Mouse (Mus musculus) liver, embryonic 15.5 days (tissue): Measurements from ENCODE around the gene Zfp800. TPM values are rescaled to one million over a fixed set of nuclear protein-coding genes. Genes with fewer than 3 reads are reported as not detected.

Experiments used
- ATAC-seq: fragments of 200-750 bp; cut with Nextera tagmentation; 2 replicates; pipeline ENCODE4 v1.8.0; 2017; ENCODE audit warnings: moderate number of reproducible peaks, mild to moderate bottlenecking, moderate library complexity; ENCODE audit not compliant: insufficient read depth
- H3K27ac ChIP-seq: fragments of 300-500 bp; sonication (generic); replicated peaks from 2 replicates; pipeline ENCODE4 v1.5.1; 2015; ENCODE audit warnings: mild to moderate bottlenecking, inconsistent platforms
- H3K27me3 ChIP-seq: fragments of 300-500 bp; sonication (generic); 2 replicates; pipeline ENCODE4 v1.6.1; 2015; ENCODE audit warnings: mild to moderate bottlenecking, inconsistent platforms
- H3K36me3 ChIP-seq: fragments of 300-500 bp; sonication (generic); replicated peaks from 2 replicates; pipeline ENCODE4 v1.6.1; 2015; ENCODE audit warnings: moderate library complexity, mild to moderate bottlenecking, inconsistent platforms
- H3K4me1 ChIP-seq: fragments of 300-500 bp; sonication (generic); replicated peaks from 2 replicates; pipeline ENCODE4 v1.6.1; 2015; ENCODE audit warnings: inconsistent platforms
- H3K4me2 ChIP-seq: fragments of 300-500 bp; sonication (generic); 2 replicates; pipeline ENCODE4 v1.6.1; 2015; ENCODE audit warnings: moderate library complexity, mild to moderate bottlenecking, inconsistent platforms
- H3K4me3 ChIP-seq: fragments of 300-500 bp; sonication (generic); replicated peaks from 2 replicates; pipeline ENCODE4 v1.5.1; 2015; ENCODE audit warnings: mild to moderate bottlenecking, inconsistent platforms
- H3K9ac ChIP-seq: fragments of 300-500 bp; sonication (generic); 2 replicates; pipeline ENCODE4 v1.6.1; 2015; ENCODE audit warnings: moderate library complexity, mild to moderate bottlenecking, inconsistent platforms
- H3K9me3 ChIP-seq: fragments of 300-500 bp; sonication (generic); replicated peaks from 2 replicates; pipeline ENCODE4 v1.6.1; 2016; ENCODE audit warnings: inconsistent platforms
- WGBS: fragments of 180-500 bp; shearing (Covaris S2); methylation state at CpG from one replicate; pipeline ENCODE4 v1.1.7; 2015; ENCODE audit warnings: mixed read lengths; ENCODE audit not compliant: insufficient replicate concordance; 5-methylcytosine and 5-hydroxymethylcytosine counted together
- polyA plus RNA-seq: library from polyadenylated mRNA; unstranded; fragments of >200 nt; fragmentation: Nextera tagmentation; extraction: Ambion mirVana; gene quantifications from 2 replicates; pipeline ENCODE4 v1.2.1, GENCODE M21; 2015

Gene Zfp800
- polyA plus RNA-seq, 1 experiment from 2014 or later, result 25.6 TPM

DNA sequence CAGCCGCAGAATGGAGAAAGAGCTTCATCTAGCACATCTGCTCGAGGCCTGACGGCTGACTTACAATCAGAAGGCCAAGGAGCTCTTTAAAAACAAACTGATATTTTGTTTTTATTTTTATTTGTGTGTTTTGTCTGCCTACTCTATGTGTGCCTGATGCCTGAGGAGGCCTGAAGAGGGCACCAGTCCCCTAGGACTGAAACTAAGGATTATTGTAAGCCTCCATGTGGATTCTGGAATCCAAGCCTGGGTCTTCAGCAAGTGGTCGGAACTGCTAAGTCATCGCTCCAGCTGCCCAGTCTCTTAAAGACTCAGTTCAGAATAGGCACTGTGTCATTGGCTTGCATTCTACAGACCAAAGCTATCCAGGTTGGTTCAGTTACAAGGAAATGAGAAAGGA lies 58.4 kb downstream of the Zfp800 start:
- no peak for ATAC-seq

DNA sequence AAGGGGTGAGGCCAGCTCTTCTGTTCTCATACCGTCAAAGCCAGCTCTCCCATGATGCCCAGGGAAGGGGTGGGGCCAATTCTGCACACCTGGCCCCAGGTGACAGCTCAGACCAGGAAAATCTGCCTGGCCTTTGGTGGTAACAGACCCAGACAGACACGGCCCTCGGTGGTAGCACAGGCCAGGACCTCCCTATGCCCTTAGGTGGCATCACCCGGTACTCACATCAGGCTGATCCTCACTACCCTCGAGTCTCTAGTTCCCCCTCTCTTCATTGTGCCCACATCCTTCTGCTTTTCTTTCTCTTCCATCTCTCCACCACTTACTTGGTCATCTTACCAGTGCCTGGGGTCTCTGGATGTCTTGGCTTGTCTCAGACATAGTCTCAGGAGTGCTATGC lies 64.1 kb downstream of the Zfp800 start:
- no peak for ATAC-seq
- H3K4me1 ChIP-seq, result no peaks in the 10 kb centered on the region
- no peaks in the 10 kb centered on the region for H3K27me3 ChIP-seq
- no peaks in the 10 kb centered on the region for H3K36me3 ChIP-seq
- no peak overlapping the region for H3K4me2 ChIP-seq
- no peak overlapping the region for H3K27ac ChIP-seq
- WGBS, result 57% methylated on average over 5 of the region's 5 CpGs
- H3K4me3 ChIP-seq, result no peak overlapping the region
- H3K9me3 ChIP-seq, result no peaks in the 10 kb centered on the region
- no peak overlapping the region for H3K9ac ChIP-seq

More for the DNA sequence above, 58.4 kb downstream of the Zfp800 start:
- 74% methylated on average over 5 of the region's 5 CpGs for WGBS
- no peak overlapping the region for H3K4me3 ChIP-seq
- H3K27ac ChIP-seq, result no peak overlapping the region
- no peaks in the 10 kb centered on the region for H3K27me3 ChIP-seq
- no peak overlapping the region for H3K4me2 ChIP-seq
- H3K36me3 ChIP-seq, result no peaks in the 10 kb centered on the region
- H3K9ac ChIP-seq, result no peak overlapping the region
- no peaks in the 10 kb centered on the region for H3K4me1 ChIP-seq
- no peaks in the 10 kb centered on the region for H3K9me3 ChIP-seq

DNA sequence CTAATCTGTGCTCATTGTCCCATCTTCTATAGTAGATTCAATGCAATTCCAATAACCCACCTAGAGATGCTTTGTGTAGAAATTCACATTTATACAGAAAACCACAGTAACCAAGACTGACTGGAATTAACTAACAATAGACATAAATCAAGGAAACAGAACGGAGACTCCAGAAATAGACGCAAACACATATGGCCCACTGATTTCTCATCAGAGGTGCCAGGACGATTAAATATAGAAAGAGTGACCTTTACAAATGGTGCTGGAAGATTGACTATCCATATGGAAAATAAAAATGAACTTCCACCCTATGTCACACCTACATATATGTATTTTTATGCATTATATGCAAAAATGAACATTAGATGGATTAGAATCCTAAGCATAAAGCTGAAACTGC lies 65.3 kb downstream of the Zfp800 start:
- H3K9ac ChIP-seq, result no peak overlapping the region

DNA sequence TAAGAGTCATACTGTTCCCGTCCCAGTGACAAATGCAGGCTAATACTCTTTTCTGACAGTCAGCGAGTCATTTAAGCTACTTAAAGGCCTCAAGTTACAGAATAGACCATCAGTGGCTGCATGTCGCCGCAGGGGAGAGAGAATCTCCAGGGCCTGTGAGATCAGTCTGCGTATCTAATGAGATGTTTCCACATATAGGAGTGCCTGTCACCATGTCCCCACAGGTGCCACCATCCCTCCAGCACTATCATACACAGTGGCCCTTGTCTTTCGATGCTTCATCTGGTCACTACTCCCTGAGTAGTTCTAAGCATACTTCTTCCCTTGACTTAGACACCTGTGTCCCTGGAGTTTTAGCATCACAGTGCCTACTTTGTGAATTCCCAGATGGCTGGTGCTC lies 68.0 kb downstream of the Zfp800 start:
- Histone ChIP-seq H3K36me3 (no peaks in the 10 kb centered on the region), H3K4me2 (no peak overlapping the region), H3K9ac (no peak overlapping the region), H3K27ac (no peak overlapping the region), H3K4me1 (no peaks in the 10 kb centered on the region), H3K4me3 (no peak overlapping the region), H3K9me3 (no peaks in the 10 kb centered on the region), H3K27me3 (no peaks in the 10 kb centered on the region)
- WGBS, result 65% methylated on average over 6 of the region's 6 CpGs
- no peak for ATAC-seq

More for the DNA sequence above, 65.3 kb downstream of the Zfp800 start:
- Histone ChIP-seq H3K36me3 (no peaks in the 10 kb centered on the region), H3K4me1 (no peaks in the 10 kb centered on the region), H3K27me3 (no peaks in the 10 kb centered on the region), H3K27ac (no peak overlapping the region), H3K9me3 (no peaks in the 10 kb centered on the region), H3K4me3 (no peak overlapping the region), H3K4me2 (no peak overlapping the region)
- WGBS, result 66% methylated on average over 3 of the region's 3 CpGs
- ATAC-seq, result no peak

DNA sequence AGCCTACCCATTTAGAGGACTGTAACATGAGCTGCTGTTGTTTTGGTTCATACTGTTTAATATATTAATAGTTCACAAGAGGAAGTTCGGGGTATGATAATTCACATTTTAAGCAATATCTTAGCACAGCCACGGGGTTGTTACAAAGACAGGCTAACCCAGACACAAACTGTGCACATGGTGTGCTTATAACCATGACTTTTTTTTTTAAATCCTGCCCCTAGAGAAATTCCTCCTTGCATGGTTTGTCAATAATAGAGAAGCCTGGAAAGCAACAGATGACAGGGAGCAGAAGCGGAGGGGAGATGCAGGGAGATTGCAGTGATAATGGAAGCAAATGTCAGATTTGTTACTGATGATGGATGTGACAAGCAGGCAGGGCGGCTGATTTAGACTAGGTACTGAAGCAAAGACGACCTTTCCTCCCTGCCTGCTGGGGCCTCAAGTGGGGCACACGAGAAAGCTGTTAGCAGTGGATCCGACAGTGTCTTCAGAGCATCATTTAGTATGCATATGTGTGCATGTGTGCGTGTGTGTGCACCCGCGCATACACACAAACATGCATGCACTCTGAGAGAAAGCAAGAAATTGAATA lies 68.7 kb downstream of the Zfp800 start:
- WGBS, result 54% methylated on average over 10 of the region's 10 CpGs
- H3K27me3 ChIP-seq, result no peaks in the 10 kb centered on the region
- no peaks in the 10 kb centered on the region for H3K36me3 ChIP-seq
- H3K4me1 ChIP-seq, result no peaks in the 10 kb centered on the region
- no peak overlapping the region for H3K27ac ChIP-seq
- H3K4me3 ChIP-seq, result no peak overlapping the region
- no peak overlapping the region for H3K9ac ChIP-seq
- ATAC-seq, result no peak
- H3K4me2 ChIP-seq, result no peak overlapping the region
- no peaks in the 10 kb centered on the region for H3K9me3 ChIP-seq

DNA sequence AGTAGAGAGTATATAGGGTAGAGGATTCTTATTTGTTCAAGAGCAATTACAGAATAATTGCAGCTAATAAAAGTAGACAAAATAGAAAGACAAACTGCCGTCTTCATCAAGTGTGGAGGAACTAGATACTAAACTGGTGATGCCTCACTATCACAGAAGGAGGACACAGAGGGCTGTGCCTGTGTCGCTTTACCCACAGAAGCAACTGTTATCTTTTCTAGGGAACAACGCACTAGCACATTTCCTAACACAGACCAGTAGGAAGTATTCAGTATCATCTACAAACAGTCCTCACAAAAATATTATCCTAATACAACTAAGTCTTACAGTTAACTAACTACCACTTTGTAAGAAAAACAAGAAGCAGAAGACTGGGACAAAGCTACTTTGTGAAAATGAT lies 71.1 kb downstream of the Zfp800 start:
- Histone ChIP-seq H3K4me3 (no peak overlapping the region), H3K27me3 (no peaks in the 10 kb centered on the region), H3K4me2 (no peak overlapping the region), H3K36me3 (no peaks in the 10 kb centered on the region), H3K27ac (no peak overlapping the region), H3K4me1 (no peaks in the 10 kb centered on the region), H3K9me3 (no peaks in the 10 kb centered on the region), H3K9ac (no peak overlapping the region)
- no peak for ATAC-seq
- 36% methylated on average over 3 of the region's 3 CpGs for WGBS

DNA sequence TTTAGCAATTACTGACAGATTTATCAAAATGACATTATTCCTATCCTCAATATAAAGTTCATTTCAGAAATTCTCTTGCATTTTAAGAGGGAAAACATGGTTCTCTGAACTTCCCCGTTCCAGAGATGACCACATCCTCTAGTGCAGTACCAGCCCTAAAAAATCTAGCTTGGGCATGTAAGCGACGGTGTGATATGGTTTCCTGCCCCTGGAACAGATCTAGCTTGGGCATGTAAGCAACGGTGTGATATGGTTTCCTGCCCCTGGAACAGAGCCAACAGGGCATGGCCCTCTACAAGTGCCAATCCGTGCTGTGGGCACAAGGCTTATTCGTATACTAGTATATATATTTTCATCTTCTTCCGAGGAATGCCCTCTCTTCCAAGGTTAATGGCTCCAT lies 75.4 kb downstream of the Zfp800 start:
- no peak overlapping the region for H3K4me2 ChIP-seq
- H3K9me3 ChIP-seq, result no peaks in the 10 kb centered on the region
- H3K4me1 ChIP-seq, result no peaks in the 10 kb centered on the region
- no peaks in the 10 kb centered on the region for H3K36me3 ChIP-seq
- no peak overlapping the region for H3K9ac ChIP-seq
- H3K27me3 ChIP-seq, result no peaks in the 10 kb centered on the region
- ATAC-seq, result no peak
- 37% methylated on average over 7 of the region's 7 CpGs for WGBS
- H3K4me3 ChIP-seq, result no peak overlapping the region
- no peak overlapping the region for H3K27ac ChIP-seq

DNA sequence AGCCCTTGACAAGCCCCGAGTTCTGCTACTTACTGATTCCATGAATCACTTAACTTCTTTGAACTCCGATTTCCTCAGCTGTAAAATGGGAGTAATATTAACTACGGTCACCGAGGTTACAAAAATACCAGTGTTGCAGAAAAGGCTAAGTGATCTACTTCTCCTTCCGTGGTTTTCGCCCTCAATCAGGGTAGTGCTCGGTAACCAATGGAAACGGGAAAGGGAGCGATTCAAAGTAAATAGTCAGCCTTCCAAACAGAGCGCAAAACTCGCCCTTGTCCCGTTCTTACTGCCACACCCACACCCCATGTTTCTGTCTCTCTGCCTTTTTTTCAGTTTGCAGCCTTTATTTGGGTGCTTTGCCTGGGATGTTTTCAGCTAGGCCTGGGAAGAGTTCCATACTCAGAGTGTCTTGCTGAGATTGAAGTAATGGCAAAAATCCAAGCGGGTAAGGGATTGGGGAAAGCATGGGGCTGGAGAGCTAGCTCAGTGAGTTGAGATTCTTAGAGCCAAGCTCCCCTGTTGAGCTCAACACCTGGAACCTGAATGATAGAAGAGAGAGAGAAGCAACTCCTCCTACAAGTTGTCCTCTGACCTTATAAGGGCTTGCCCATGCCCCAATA lies 78.0 kb downstream of the Zfp800 start:
- no peaks in the 10 kb centered on the region for H3K27me3 ChIP-seq
- H3K4me3 ChIP-seq, result no peak overlapping the region
- H3K4me2 ChIP-seq, result no peak overlapping the region
- no peaks in the 10 kb centered on the region for H3K9me3 ChIP-seq
- no peak overlapping the region for H3K9ac ChIP-seq
- no peaks in the 10 kb centered on the region for H3K4me1 ChIP-seq
- H3K27ac ChIP-seq, result no peak overlapping the region
- no peak for ATAC-seq
- no peaks in the 10 kb centered on the region for H3K36me3 ChIP-seq
- WGBS, result 44% methylated on average over 13 of the region's 13 CpGs

DNA sequence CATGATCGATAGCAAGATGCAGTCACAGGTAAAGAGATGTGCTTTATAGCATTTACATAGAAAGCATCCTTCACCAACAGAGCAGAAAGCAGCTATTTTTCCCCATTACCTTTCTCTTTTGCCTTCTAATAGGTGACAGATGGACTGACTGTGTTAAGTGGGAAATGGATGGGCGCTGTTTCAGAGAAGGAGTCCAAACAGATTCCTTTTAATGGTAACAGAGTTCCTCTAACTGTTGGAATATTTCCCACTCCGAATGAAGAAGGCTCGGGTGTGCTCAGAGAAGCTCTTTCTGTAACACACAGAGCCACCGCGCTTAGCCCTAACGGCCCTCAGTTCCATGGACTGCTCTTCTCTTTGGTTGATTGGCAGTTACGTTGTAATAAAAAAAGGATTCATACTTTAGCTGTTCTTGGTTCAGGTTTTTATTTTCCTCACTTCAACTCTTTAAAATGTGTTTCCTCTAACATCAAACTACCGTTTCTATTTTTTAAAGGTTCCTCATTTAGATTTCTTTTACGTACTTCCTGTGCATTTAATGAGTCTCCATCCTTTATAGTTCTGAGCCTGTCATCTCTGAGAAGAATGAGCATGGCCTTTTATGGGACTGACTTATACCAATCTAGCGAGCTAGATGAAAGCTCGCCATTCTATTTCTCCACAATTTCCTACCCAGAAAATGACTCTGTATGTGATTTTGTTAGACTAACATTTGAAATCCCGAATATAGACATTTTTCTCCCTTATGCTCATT lies 78.8 kb downstream of the Zfp800 start:
- H3K36me3 ChIP-seq, result no peaks in the 10 kb centered on the region
- no peak overlapping the region for H3K4me2 ChIP-seq
- 60% methylated on average over 13 of the region's 13 CpGs for WGBS
- no peaks in the 10 kb centered on the region for H3K9me3 ChIP-seq
- no peak overlapping the region for H3K27ac ChIP-seq
- no peaks in the 10 kb centered on the region for H3K4me1 ChIP-seq
- no peak overlapping the region for H3K9ac ChIP-seq
- no peak overlapping the region for H3K4me3 ChIP-seq
- no peaks in the 10 kb centered on the region for H3K27me3 ChIP-seq
- no peak for ATAC-seq

DNA sequence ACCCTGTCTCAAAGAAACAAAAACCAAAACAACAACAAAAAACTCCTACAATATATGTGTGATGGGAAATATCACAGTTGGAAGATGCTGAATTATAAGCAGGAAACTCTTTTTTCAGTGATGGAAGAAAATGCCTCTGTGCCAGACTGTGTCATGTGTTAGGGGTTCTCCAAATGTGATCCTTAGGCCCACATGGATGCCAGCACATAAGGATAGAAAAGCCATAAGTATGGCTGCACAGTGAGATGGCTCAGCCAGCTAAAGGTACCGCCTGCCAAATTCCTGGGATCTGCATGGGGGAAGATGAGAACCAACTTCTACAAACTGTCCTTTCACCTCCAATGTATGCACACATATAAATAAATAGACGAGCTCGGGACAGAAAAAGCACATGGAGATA lies 82.6 kb downstream of the Zfp800 start:
- no peak for ATAC-seq
- no peaks in the 10 kb centered on the region for H3K4me1 ChIP-seq
- no peak overlapping the region for H3K9ac ChIP-seq
- H3K4me2 ChIP-seq, result no peak overlapping the region
- H3K27ac ChIP-seq, result no peak overlapping the region
- no peaks in the 10 kb centered on the region for H3K9me3 ChIP-seq
- H3K4me3 ChIP-seq, result no peak overlapping the region
- no peaks in the 10 kb centered on the region for H3K27me3 ChIP-seq
- no peaks in the 10 kb centered on the region for H3K36me3 ChIP-seq
- 63% methylated on average over 3 of the region's 3 CpGs for WGBS

DNA sequence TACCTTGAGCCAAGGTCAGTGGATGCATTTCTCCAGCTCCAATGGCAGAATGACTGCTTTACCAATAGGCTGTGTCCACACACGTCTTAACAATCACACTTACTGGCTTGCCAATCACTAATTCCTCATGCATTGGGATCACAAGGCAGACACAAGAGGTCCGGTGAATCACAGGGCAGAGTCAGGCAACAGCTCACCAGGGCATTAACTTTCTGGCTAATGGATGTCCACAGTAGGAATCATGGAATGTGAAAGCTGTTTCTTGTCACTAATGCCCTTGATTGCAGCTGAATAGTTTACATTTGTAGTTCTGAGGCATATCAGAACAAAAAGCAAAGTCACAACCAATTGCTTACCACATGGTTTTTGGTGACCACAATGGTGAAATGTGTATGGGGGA lies 85.7 kb downstream of the Zfp800 start:
- Histone ChIP-seq H3K4me1 (no peaks in the 10 kb centered on the region), H3K4me2 (no peak overlapping the region), H3K27me3 (no peaks in the 10 kb centered on the region), H3K9me3 (no peaks in the 10 kb centered on the region), H3K4me3 (no peak overlapping the region), H3K36me3 (no peaks in the 10 kb centered on the region), H3K9ac (no peak overlapping the region), H3K27ac (no peak overlapping the region)
- 54% methylated on average over 2 of the region's 2 CpGs for WGBS
- no peak for ATAC-seq
